Mouse (Mus musculus) gastrocnemius, postnatal 14 days (tissue): ENCODE measurements around the gene Cbfa2t2. TPM values are rescaled to one million over a fixed set of nuclear protein-coding genes. Genes with fewer than 3 reads are reported as not detected.

ENCODE experiments used
- DNase-seq: peaks from one replicate; pipeline ENCODE4 v3.0.0; 2021; ENCODE audit warnings: mixed read lengths
- intact Hi-C: fragments of 180-260 bp; cut with DNase I; formaldehyde crosslinking; loops from one replicate; pipeline ENCODE4 v1.15.1; 2025; ENCODE audit warnings: low total_unique reads
- total RNA-seq, 2 experiments: library from RNA; stranded (reverse); gene quantifications; 2 replicates each; pipeline ENCODE4 v1.2.3; 2021

The Cbfa2t2 gene
- total RNA-seq, 2 experiments from 2014 or later, result 12.2 to 15.7 TPM

DNA sequence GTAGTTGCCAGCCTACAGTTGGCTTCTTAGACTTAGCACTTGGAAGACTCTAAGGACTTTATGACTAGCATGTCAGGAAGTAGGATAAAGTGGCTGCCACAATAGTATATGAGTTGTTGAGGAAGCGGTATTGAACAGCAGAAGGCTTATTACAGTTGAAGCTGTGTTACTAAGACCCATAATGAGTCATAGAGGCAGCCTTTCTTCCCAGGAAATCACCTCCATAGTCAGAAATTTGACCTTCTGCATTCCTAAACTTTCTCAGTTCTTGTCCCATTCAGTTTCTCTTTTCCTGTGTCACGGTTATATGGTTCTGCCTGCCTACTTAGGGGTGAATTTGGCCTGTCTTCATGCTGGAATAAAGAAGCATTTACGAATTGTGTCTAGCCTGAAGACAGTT, 80.7 kb downstream of the Cbfa2t2 start:
- DNase-seq, result no peak
- intact Hi-C loops, result no loop called here

DNA sequence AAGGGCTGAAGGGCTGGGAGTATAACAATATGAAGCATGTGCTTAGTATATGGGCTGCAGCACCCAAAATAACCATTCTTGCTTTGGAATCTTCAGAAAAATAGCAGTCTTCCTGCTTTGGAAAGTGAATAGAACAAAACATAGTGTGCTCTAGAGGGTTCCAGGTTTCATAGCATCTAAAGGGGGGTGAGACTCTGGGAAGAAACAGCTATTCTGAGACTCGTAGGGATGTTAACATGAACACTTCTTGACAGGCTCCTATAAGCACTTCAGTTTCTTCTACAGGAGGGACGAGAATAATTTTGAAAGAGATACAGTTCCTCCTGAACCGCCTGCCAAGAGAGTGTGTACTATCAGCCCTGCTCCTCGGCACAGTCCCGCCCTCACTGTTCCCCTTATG, 81.1 kb downstream of the Cbfa2t2 start:
- DNase-seq, result no peak
- intact Hi-C loops, result no loop called here

DNA sequence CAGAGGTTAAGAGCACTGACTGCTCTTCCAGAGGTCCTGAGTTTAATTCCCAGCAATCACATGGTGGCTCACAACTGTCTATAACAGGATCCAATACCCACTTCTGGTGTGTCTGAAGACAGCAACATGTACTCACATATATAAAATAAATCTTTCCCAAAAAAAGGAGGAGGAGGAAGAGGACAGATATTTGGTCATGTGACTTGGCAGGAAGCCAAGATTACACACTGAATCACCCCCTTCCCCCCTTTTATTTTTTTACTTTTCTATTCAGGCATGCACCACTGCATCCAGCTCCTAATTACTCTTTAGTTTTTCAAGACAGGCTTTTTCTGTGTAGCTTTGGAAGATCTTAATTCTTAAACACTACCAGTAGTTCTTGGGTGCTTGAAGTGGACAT, 85.2 kb downstream of the Cbfa2t2 start:
- intact Hi-C loops, result no loop called here
- no peak for DNase-seq

DNA sequence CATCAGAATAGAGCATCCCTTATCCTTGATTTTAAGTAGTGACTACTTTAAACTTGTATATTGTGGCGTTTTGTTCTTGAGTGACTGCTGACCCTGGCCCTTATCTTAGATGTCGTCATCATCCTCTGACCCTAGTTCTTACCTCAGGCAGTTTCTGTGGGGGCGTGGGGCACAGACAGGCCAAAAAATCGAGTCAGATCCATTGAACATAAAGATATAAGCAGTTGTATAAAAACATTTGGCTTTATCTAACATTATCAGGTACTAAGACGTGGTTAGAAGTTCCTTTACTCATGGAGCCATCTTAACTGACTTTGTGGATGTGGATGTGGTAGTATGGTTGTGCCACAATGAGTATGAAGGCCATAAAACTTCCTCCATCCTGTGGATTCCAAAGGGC, 86.1 kb downstream of the Cbfa2t2 start:
- DNase-seq, result no peak
- intact Hi-C loops, result no loop called here

DNA sequence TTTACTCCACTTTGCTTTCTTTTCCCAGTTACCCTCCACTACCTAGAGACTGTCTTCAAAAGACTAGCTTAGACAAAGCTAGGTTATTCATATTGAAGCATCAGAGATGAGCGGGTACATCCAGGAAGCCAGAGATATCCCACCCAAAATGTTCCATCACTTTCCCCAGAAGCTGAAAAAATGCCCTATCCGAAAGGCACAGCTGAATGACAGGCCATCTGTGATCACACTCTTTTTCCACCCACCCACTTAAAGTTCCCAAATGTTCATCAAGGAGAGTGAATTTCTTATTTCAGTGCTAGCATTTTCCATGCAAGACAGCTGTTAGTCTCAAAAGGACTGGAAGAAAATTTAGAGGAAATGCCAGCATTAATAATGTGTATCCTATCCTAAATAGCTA, 89.0 kb downstream of the Cbfa2t2 start:
- intact Hi-C loops, result no loop called here
- DNase-seq, result no peak

DNA sequence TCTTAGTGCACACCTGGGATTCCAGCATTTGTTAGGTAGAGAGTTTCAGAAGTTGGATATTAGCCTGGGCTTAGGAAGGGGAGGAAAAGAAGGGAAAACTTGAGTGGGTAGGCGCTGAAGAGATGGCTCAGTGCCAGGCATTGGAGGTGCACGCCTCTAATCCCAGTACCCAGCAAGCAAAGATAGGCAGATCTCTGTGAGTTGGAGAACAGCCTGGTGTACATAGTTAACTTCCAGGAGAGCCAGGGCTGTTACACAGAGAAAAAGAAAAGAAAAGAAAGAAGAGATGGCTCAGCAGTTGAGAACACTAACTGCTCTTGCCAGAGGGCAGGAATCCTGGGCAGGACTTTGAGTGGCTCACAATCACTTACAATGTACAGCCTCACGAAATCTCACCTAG, 90.2 kb downstream of the Cbfa2t2 start:
- no peak for DNase-seq
- intact Hi-C loops, result no loop called here

DNA sequence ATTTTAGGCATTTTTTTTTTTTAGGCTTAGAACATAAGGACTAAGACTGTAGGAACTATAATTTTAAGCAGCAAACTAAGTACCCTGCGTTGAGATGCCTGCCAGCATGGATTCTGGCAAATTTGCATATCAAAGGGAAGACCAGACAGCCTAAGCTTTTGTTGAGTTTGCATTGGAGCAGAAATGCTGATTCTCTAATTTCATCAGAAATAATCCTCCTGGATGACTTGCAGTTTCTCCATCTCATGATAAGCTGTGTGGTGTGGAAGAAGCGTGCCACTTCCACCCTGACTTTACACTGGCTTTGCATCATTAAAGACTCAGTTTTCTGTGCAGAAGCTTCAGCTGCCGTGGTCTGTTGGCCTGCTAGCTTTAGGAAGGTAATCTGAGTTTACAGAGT, 96.6 kb downstream of the Cbfa2t2 start:
- DNase-seq, result no peak
- intact Hi-C loops, result no loop called here

DNA sequence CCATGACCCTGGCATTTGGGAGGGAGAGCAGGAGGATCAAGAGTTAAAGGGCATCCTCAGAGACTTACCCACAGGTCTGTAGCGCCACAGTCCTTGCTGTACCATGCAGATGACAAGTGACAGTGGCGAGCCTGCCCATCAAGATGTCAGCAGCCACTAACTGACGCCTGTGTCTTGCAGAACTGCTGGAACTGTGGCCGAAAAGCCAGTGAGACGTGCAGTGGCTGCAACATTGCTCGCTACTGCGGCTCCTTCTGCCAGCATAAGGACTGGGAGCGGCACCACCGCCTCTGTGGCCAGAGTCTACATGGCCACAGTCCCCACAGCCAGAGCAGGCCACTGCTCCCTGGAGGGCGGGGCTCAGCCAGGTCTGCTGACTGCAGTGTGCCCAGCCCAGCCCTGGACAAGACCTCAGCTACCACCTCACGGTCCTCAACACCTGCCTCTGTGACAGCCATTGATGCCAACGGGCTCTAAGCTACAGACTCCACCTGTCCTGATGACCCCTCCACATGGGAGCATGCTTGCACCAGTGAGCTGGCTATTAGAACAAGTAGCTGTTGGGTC, 98.5 kb downstream of the Cbfa2t2 start:
- no peak for DNase-seq
- intact Hi-C loops, result no loop called here

DNA sequence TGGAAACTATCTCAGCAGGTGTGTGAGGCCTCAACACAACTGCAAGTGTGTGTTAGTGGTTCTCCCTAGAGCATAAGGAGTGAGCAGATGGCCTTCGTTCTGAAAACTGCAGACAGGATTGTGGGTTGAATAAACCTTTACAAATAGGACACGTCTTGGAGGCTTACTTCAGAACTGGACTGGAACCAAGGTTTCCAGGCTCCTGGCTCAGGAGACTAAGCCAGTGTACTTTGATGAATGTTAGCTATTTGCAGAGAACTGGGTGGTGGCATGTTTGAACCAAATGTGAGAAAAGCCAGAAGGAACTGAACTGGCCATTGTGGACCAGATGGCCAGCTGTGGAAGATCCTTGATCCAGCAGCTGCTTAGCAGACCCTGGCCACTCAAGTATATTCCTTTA, 102.0 kb downstream of the Cbfa2t2 start:
- intact Hi-C loops, result no loop called here
- no peak for DNase-seq

DNA sequence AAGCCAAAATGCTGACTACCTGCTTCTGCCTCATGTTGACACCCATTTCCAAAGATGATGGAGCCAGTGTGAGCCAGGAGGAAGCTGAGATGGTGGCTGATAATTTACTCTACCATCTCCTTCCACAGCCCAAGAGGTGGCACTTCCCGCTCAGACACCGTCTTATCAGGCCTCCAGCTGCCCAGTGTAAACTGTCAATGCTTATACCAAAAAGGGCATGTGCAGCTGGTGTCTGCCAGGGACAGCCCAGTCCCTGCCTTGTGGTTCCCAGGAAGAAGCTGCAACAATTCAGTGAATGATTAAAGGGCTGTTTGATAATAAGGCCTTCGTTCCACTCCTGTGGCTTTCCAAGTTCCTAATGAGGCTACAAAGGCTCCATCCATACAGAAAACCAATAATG, 102.4 kb downstream of the Cbfa2t2 start:
- intact Hi-C loops, result no loop called here
- no peak for DNase-seq

DNA sequence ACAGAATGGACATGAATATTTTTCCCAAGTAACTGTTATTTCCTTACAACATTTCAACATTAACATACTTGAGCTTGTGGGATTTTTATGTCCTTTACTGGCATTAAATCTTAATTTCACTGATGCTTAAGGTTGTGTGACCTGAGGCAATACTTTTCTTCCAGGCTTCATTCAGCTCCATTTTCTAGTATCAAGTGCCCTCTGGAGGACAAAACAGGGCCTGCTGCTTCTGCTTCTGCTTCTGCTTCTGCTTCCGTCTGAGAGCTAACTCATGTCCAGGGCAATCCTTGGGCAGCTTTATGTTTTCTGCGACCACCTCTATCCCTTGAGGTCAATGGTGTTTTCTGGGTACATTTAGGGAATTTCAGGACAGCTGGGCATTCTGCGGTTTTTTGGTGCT, 103.4 kb downstream of the Cbfa2t2 start:
- no peak for DNase-seq
- intact Hi-C loops, result loop anchor here (2.0 kb wide), 1 partner anchor 127 kb away; no protein-coding TSS in a partner anchor

DNA sequence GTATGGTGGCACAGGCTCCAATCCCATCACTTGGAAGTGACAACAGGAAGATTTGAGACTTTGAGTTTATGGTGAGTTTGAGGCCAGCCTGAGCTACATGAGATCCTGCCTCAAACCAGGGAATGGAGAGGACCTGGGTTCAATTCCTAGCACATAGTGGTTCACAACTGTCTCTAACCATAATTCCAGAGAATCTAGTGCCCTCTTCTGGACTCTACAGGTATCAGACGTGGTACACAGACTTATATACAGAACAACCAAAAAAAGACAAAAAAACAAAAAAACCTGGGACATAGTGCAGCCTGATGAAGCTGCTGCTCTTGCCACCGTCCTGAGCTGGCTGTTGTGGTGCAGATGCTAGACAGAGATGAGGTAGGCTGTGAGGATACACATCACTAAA, 105.3 kb downstream of the Cbfa2t2 start:
- intact Hi-C loops, result loop anchor here (2.0 kb wide), 1 partner anchor 129 kb away; no protein-coding TSS in a partner anchor
- DNase-seq, result no peak

DNA sequence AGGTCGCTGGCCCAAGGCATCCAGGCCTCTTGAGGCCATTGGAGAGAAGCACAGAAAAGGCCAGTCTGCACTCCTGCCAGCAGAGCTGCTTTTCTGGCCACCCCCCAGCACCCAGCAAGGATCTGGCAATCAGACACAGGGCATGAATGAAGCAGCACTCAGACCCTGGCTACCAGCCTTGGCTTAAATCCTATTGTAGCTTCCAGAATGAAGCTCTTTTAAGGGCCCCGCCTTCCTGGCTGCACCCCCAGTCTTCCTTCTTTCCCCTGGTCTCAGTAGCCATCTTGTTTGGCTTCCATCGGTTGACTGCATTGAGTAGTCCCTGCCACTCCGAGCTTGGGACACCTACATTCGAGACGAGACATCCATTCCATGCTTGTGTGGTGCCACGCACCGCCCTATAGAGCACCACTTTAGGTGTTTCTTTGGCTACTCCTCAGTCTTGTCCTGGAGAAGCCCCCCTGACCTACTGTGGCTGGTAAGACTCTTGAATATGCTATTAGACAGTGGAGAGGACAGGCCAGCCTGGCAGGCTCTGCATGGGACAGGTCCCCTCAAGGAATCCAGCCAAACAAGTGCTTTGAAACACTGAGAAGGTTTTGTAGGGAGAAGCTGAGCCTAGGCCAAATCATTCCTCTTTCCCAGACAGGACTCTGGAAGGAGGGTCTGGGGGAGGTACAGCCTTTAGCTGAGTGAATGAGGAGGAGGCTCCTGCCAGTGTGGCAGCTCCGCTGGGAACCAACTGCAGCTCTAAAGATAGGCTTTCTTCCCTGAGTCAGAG, 107.5 kb downstream of the Cbfa2t2 start:
- DNase-seq, result peak; percentile 75
- intact Hi-C loops, result no loop called here

DNA sequence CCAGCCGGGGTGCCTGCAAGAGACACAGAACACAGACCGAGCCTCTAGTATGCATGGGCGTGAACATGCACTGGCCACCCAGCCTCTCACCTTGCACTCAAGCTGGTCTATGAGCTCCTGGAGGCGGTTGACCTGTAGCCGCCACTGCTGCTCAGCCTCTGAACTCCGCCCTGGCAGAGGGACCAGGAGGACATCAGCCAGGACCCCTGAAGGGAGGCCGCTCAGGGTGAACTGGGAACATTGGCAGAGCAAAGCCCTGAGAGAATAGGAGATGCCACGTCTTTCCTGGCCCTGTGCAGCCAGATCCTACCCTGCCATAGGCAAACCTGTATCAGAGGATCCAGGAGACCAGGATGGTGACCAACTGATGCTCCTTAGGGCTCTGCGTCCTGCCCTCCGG, 110.4 kb downstream of the Cbfa2t2 start, which contains the start of gene 1700003F12Rik:
Gene 1700003F12Rik (plus strand): TSS at position 375 of the 400 bp plus-strand sequence.
- intact Hi-C loops, result no loop called here
- DNase-seq, result no peak

DNA sequence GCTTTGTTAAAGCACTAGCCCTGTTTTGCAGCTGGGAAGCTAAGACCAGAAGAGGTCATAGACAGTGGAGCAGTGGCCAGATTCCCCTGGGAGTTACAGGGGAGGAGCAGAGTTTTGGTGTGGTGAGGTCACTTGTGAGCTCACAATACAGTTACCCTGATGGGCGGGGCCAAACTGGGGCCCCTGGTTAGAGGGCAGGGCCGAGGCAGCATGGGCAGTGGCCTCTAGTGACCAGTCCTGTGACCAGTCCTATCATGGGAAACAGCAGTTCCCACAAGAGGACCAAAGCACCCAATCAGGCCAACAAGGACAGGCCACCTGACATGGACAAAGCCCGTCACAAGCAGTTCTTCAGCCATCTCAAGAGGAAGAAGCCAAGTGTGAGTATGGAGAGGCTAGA, 112.4 kb downstream of the Cbfa2t2 start:
- peak; percentile 56 for DNase-seq
- intact Hi-C loops, result no loop called here

DNA sequence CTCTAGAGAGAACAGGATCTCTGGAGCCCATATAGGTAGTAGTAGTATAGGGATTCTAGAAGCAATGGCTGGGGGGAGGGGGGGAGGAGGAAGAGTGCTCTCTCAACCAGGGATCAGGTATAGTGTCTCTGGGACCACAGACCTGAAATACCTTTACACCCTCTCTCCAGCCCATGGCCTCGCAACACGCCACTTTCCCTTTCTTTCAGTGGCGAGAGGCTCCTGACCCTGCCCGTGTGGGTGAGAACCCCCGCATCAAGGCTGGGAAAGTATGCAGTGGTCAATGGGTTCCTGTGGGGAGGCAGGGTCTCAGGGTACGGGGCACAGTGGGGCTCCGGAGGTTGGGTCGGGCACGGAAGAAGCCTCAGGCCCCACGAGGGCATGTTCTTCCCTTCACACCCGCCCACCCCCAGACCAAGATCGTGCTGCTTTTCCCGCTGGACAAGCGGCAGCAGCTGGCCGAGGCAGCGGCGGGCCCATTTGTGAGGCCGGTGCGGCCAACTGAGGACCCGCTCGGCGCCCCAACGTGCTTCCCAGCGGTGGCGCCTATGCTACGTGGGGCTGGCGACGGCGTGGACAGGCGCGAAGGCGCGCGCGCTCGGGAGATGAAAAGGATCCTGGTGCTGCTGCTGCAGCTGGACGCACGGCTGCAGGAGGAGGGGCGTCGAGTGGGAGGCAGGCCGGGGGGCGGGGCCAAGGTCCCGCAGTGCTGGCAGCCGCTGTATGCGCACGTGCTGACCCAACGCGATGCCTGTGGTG, 113.0 kb downstream of the Cbfa2t2 start:
- peak; percentile 73 for DNase-seq
- intact Hi-C loops, result no loop called here

DNA sequence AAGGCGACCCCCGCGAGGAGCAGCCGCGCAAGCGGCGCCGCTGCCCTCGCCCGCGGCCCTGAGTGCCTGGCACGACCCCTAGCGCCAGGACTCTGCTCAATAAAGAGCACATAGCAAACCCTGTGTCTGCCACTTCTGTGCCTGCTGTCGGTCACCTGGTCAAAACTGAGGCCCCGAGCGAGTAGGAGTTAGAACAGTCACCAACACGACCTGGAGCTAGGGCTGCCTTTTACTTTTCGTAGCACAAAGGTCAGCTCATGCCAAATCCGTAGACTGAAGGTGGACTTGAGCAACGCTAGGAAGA, 113.6 kb downstream of the Cbfa2t2 start:
- DNase-seq, result no peak
- intact Hi-C loops, result loop anchor here (5.0 kb wide), 1 partner anchor 62 kb away; the partner anchor contains the start of genes 4930519P11Rik and Zfp341

DNA sequence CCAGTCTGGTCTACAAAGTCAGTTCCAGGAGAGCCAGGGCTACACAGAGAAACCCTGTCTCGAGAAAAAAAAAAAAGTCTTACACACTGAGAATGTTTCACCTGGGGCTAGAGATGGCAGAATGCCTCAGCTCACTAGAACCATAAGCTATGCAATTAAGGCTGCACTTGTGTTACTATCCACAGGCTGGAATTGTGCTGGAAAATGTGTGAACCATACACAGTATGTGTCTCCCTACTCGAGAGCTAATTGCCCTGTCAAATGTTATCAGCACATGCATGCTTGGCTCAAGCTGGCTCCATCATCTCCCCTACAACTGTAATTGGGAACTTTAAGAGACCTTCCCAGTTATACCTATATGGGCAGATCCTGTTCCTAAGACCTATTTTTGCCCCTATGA, 114.7 kb downstream of the Cbfa2t2 start:
- no peak for DNase-seq
- intact Hi-C loops, result loop anchor here (5.0 kb wide), 1 partner anchor 61 kb away; the partner anchor contains the start of genes 4930519P11Rik and Zfp341

DNA sequence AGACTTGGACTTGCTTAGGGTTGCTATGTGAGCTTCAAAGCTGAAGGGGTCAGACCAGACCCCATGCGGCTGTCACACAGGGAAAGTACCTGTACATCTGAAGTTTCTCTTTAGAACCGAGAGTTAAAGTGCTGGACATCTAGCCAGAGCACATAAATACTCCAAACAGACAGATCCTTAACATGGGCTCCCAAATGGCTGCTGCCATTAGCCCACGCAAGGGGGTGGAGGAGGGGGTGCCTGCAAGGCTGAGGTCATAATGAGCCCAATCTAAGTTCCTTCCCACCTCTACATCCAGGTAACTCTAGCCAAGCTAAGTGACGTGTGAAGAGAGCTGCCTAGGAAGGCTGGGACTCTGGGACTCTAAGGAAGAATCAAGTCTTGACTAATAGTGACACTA, 115.2 kb downstream of the Cbfa2t2 start, which contains the start of gene Actl10:
Gene Actl10 (plus strand): TSS at position 301 of the 400 bp plus-strand sequence.
- no peak for DNase-seq
- intact Hi-C loops, result loop anchor here (5.0 kb wide), 1 partner anchor 61 kb away; the partner anchor contains the start of genes 4930519P11Rik and Zfp341

DNA sequence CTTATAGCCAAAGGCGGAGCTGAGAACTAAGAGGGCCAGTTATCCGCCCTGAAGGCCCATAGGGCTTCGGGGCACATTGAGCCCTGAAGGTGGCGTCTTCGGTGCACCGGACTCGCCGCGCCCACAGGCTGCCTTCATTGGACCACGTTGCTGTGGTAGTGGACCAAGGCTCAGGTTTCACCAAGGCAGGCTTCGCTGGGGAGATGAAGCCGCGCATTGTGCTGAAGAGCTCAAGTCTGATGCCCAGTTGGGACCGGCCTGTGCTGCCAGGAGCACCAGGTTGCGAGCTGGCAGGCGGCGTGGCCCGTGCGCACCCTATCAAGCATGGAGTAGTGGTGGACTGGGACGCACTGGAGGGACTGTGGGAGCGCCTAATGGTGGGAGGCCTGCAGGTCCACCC, 115.6 kb downstream of the Cbfa2t2 start:
- intact Hi-C loops, result loop anchor here (5.0 kb wide), 1 partner anchor 60 kb away; the partner anchor contains the start of genes 4930519P11Rik and Zfp341
- no peak for DNase-seq
